Mouse (Mus musculus) lung, embryonic 14.5 days (tissue): Measurements from ENCODE around the gene Gm49320. TPM values are rescaled to one million over a fixed set of nuclear protein-coding genes. Genes with fewer than 3 reads are reported as not detected.

Experiments used
- ATAC-seq: fragments of 200-750 bp; cut with Nextera tagmentation; 2 replicates; pipeline ENCODE4 v1.8.0; 2017; ENCODE audit warnings: mild to moderate bottlenecking, moderate TSS enrichment, moderate library complexity; ENCODE audit not compliant: insufficient read depth
- DNase-seq: peaks from one replicate; pipeline ENCODE4 v3.0.0-alpha.2; 2015
- H3K27ac ChIP-seq: fragments of 300-500 bp; sonication (generic); 2 replicates; pipeline ENCODE4 v1.5.1; 2014; ENCODE audit warnings: low read depth, mild to moderate bottlenecking, moderate library complexity
- H3K27me3 ChIP-seq: fragments of 300-500 bp; sonication (generic); 2 replicates; pipeline ENCODE4 v1.6.1; 2014; ENCODE audit warnings: low read length, control low read depth; ENCODE audit not compliant: insufficient read depth
- H3K36me3 ChIP-seq: fragments of 300-500 bp; sonication (generic); 2 replicates; pipeline ENCODE4 v1.6.1; 2014; ENCODE audit warnings: control low read depth; ENCODE audit not compliant: insufficient read depth
- H3K4me1 ChIP-seq: fragments of 300-500 bp; sonication (generic); 2 replicates; pipeline ENCODE4 v1.6.1; 2014; ENCODE audit warnings: antibody characterized with exemption, control low read depth; ENCODE audit not compliant: insufficient read depth
- H3K4me2 ChIP-seq: fragments of 300-500 bp; sonication (generic); 2 replicates; pipeline ENCODE4 v1.6.1; 2014; ENCODE audit warnings: mild to moderate bottlenecking
- H3K4me3 ChIP-seq: fragments of 300-500 bp; sonication (generic); 2 replicates; pipeline ENCODE4 v1.5.1; 2014; ENCODE audit warnings: low read depth, low read length
- H3K9ac ChIP-seq: fragments of 300-500 bp; sonication (generic); 2 replicates; pipeline ENCODE4 v1.6.1; 2014
- H3K9me3 ChIP-seq: fragments of 300-500 bp; sonication (generic); 2 replicates; pipeline ENCODE4 v1.6.1; 2016; ENCODE audit warnings: low read depth, low read length, control low read depth
- CTCF ChIP-seq: IDR thresholded peaks from 2 replicates; pipeline ENCODE4 v1.5.1; 2016; ENCODE audit warnings: antibody characterized with exemption, low read depth
- WGBS: fragments of 180-500 bp; shearing (Covaris S2); extraction: QIAGEN DNeasy Blood & Tissue Kit; methylation state at CpG from one replicate; pipeline ENCODE4 v1.1.7; 2014; 5-methylcytosine and 5-hydroxymethylcytosine counted together
- polyA plus RNA-seq: library from polyadenylated mRNA; unstranded; fragments of >200 nt; fragmentation: Nextera tagmentation; extraction: Ambion mirVana; gene quantifications from 2 replicates; pipeline ENCODE4 v1.2.1, GENCODE M21; 2014

Gm49320 gene
- polyA plus RNA-seq, 1 experiment from 2014 or later, result 1.2 TPM

GRCm38 (mm10) chr8:4275275-4276110 lies 36.8 kb downstream of the Gm49320 start, which contains the start of gene Timm44:
Gene Timm44, minus strand, starts transcription at chr8:4275913.
- peak; percentile 98 for DNase-seq
- Histone ChIP-seq H3K9me3 (no peaks in the 10 kb centered on the region), H3K27me3 (no peaks in the 10 kb centered on the region), H3K27ac (peak within 1 kb of the TSS; percentile 60), H3K9ac (peak within 1 kb of the TSS; percentile 86), H3K4me2 (peak within 1 kb of the TSS; percentile 81), H3K36me3 (peaks cover 33% of the 10 kb centered on the region), H3K4me1 (no peaks in the 10 kb centered on the region; the same call in 1 of the 2 replicates), H3K4me3 (peak within 1 kb of the TSS; percentile 82)
- TF ChIP-seq CTCF, result no peak
- ATAC-seq, result peak; percentile 98
- WGBS, result under 1% methylated on average over 39 of the region's 39 CpGs

DNA sequence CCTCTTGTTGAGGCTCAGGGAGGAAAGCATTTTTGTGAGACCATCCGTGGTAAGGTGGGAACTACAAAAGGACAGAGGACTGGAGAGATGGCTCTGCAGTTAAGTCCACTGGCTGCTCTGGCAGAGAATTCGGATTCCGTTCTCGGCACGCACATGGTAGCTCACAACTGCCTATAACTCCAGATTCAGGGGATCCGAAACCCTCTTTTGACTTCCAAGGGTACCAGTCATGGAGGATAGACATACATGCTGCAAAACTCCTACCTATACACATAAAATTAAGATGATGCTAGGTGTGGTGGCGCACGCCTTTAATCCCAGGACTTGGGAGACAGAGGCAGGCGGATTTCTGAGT lies 37.4 kb downstream of the Gm49320 start:
- H3K36me3 ChIP-seq, result peaks cover 27% of the 10 kb centered on the region
- 25% methylated on average over 9 of the region's 9 CpGs for WGBS
- H3K27ac ChIP-seq, result peak overlapping the region; percentile 60; the same call in 1 of the 2 replicates
- no peak for DNase-seq
- H3K27me3 ChIP-seq, result no peaks in the 10 kb centered on the region
- no peaks in the 10 kb centered on the region for H3K9me3 ChIP-seq
- peak overlapping the region; percentile 82 for H3K4me3 ChIP-seq
- no peaks in the 10 kb centered on the region; the same call in 1 of the 2 replicates for H3K4me1 ChIP-seq
- peak overlapping the region; percentile 81 for H3K4me2 ChIP-seq
- H3K9ac ChIP-seq, result peak overlapping the region; percentile 86
- TF ChIP-seq CTCF, result no peak
- ATAC-seq, result no peak

DNA sequence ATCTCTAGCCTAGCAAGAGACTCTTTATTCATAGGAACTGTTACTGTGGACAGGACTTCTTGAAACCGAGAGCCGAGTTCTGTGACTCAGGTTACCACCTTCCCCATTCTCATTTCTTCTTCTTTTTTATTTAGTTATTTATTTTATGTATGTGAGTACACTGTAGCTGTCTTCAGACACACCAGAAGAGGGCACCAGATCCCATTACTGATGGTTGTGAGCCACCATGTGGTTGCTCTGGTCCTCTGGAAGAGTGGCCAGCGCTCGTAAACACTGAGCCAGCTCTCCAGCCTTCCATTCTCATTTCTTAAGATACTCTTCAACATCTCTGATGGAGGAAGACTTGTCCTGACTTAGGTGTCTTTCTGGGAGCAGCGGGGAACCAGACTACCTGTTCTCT lies 54.1 kb downstream of the Gm49320 start:
- no peak overlapping the region for H3K4me2 ChIP-seq
- H3K9me3 ChIP-seq, result no peaks in the 10 kb centered on the region
- no peak for ATAC-seq
- TF ChIP-seq CTCF, result 0 out of 2 replicates have a peak, but pooled peaks have one; percentile 7
- peaks cover 98% of the 10 kb centered on the region for H3K36me3 ChIP-seq
- H3K9ac ChIP-seq, result no peak overlapping the region
- no peak overlapping the region for H3K27ac ChIP-seq
- no peaks in the 10 kb centered on the region for H3K27me3 ChIP-seq
- 91% methylated on average over 5 of the region's 5 CpGs for WGBS
- no peak for DNase-seq
- H3K4me1 ChIP-seq, result no peaks in the 10 kb centered on the region
- H3K4me3 ChIP-seq, result no peak overlapping the region

GRCm38 (mm10) chr8:4297822-4298221 lies 59.2 kb downstream of the Gm49320 start:
- peaks cover 98% of the 10 kb centered on the region for H3K36me3 ChIP-seq
- DNase-seq, result no peak
- H3K4me1 ChIP-seq, result no peaks in the 10 kb centered on the region
- TF ChIP-seq CTCF, result no peak
- H3K4me2 ChIP-seq, result no peak overlapping the region
- no peaks in the 10 kb centered on the region for H3K27me3 ChIP-seq
- no peak overlapping the region for H3K27ac ChIP-seq
- no peak for ATAC-seq
- no peaks in the 10 kb centered on the region for H3K9me3 ChIP-seq
- H3K4me3 ChIP-seq, result no peak overlapping the region
- WGBS, result 88% methylated on average over 4 of the region's 4 CpGs
- no peak overlapping the region for H3K9ac ChIP-seq

Other genes with a start within 250 kb of the Gm49320 start
- not detected in 2 replicates for gene Cd209f, start 133.0 kb upstream of the Gm49320 start, polyA plus RNA-seq
- not detected in 2 replicates for gene Cd209g, start 104.8 kb upstream of the Gm49320 start, polyA plus RNA-seq
- 21.7 and 26.8 TPM in 2 replicates for gene Evi5l, start 72.3 kb upstream of the Gm49320 start, polyA plus RNA-seq
- 9.7 TPM in 2 replicates for gene Prr36, start 21.4 kb upstream of the Gm49320 start, polyA plus RNA-seq
- 1.9 and 2.3 TPM in 2 replicates for gene Lrrc8e, start 12.0 kb upstream of the Gm49320 start, polyA plus RNA-seq
- gene Map2k7, start 125 bp upstream of the Gm49320 start, polyA plus RNA-seq, result 16.2 and 20.9 TPM in 2 replicates
- 2.0 and 3.2 TPM in 2 replicates for gene Tgfbr3l, start 9.3 kb downstream of the Gm49320 start, polyA plus RNA-seq
- gene Snapc2, start 14.2 kb downstream of the Gm49320 start, polyA plus RNA-seq, result 60.6 and 63.5 TPM in 2 replicates
- 65.7 and 80.7 TPM in 2 replicates for gene Ctxn1, start 20.4 kb downstream of the Gm49320 start, polyA plus RNA-seq
- 74.9 and 77.0 TPM in 2 replicates for gene Timm44, start 37.0 kb downstream of the Gm49320 start, polyA plus RNA-seq
- gene Ccl25, start 86.3 kb downstream of the Gm49320 start, polyA plus RNA-seq, result 16.2 and 16.4 TPM in 2 replicates
- 307 and 319 TPM in 2 replicates for gene Elavl1, start 86.5 kb downstream of the Gm49320 start, polyA plus RNA-seq